Mouse (Mus musculus) stomach, postnatal 0 days (tissue): Measurements from ENCODE around the gene Mpp2. TPM values are rescaled to one million over a fixed set of nuclear protein-coding genes. Genes with fewer than 3 reads are reported as not detected.

Experiments used
- ATAC-seq: fragments of 200-750 bp; cut with Nextera tagmentation; 2 replicates; pipeline ENCODE4 v1.8.0; 2017; ENCODE audit not compliant: low FRiP score, low TSS enrichment
- DNase-seq: peaks from one replicate; pipeline ENCODE4 v3.0.0-alpha.2; 2016; ENCODE audit warnings: low spot score
- H3K27ac ChIP-seq: fragments of 300-500 bp; sonication (generic); replicated peaks from 2 replicates; pipeline ENCODE4 v1.5.1; 2014; ENCODE audit warnings: mild to moderate bottlenecking, control low read depth
- H3K27me3 ChIP-seq: fragments of 300-500 bp; sonication (generic); 2 replicates; pipeline ENCODE4 v1.6.1; 2014; ENCODE audit warnings: low read length; ENCODE audit not compliant: control insufficient read depth, insufficient read depth
- H3K36me3 ChIP-seq: fragments of 300-500 bp; sonication (generic); 2 replicates; pipeline ENCODE4 v1.6.1; 2014; ENCODE audit warnings: low read length, mixed read lengths; ENCODE audit not compliant: control insufficient read depth, insufficient read depth
- H3K4me1 ChIP-seq: fragments of 300-500 bp; sonication (generic); replicated peaks from 2 replicates; pipeline ENCODE4 v1.6.1; 2014; ENCODE audit warnings: antibody characterized with exemption; ENCODE audit not compliant: control insufficient read depth, insufficient read depth
- H3K4me2 ChIP-seq: fragments of 300-500 bp; sonication (generic); replicated peaks from 2 replicates; pipeline ENCODE4 v1.6.1; 2014; ENCODE audit warnings: low read depth, mild to moderate bottlenecking, control low read depth, moderate library complexity
- H3K4me3 ChIP-seq: fragments of 300-500 bp; sonication (generic); 2 replicates; pipeline ENCODE4 v1.5.1; 2014; ENCODE audit warnings: low read depth, low read length, control low read depth
- H3K9ac ChIP-seq: fragments of 300-500 bp; sonication (generic); 2 replicates; pipeline ENCODE4 v1.6.1; 2014; ENCODE audit warnings: mild to moderate bottlenecking, low read length, control low read depth, mixed read lengths
- H3K9me3 ChIP-seq: fragments of 300-500 bp; sonication (generic); 2 replicates; pipeline ENCODE4 v1.6.1; 2016; ENCODE audit warnings: low read length; ENCODE audit not compliant: control insufficient read depth
- CTCF ChIP-seq: IDR thresholded peaks from 2 replicates; pipeline ENCODE4 v1.5.1; 2016; ENCODE audit warnings: antibody characterized with exemption, low read depth, mild to moderate bottlenecking, moderate library complexity
- EP300 ChIP-seq: optimal IDR thresholded peaks from 2 replicates; pipeline ENCODE3; 2016; ENCODE audit warnings: antibody characterized with exemption
- WGBS: fragments of 180-500 bp; shearing (Covaris S2); extraction: QIAGEN DNeasy Blood & Tissue Kit; methylation state at CpG from one replicate; pipeline ENCODE4 v1.1.7; 2014; 5-methylcytosine and 5-hydroxymethylcytosine counted together
- polyA plus RNA-seq: library from polyadenylated mRNA; unstranded; fragments of >200 nt; fragmentation: Nextera tagmentation; extraction: Ambion mirVana; gene quantifications from 2 replicates; pipeline ENCODE4 v1.2.1, GENCODE M21; 2015

Mpp2 gene
- polyA plus RNA-seq, 1 experiment from 2014 or later = 2.8 TPM

DNA sequence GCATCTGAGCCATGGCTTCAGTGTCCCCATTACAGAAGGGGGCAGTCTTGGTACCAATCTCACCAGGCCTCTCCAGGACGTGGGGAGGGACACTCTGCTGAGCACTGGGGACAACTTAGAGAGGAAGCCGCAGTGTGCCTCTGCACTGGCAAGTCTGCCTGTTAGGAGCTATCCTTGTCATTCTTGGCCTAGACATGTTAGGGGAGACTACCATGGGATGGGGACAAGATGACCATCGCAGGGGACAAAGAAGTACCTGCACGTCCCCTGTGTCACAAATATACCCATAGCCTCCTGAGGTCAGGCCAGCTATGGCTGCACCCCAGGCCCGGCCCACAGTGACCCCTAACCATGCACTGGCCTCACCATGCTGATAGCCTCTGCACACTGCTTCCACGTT is 44.9 kb downstream of the Mpp2 start:
- Histone ChIP-seq H3K9ac (no peak overlapping the region), H3K4me1 (no peaks in the 10 kb centered on the region), H3K9me3 (no peaks in the 10 kb centered on the region), H3K36me3 (no peaks in the 10 kb centered on the region), H3K4me3 (no peak overlapping the region), H3K27me3 (no peaks in the 10 kb centered on the region), H3K27ac (no peak overlapping the region), H3K4me2 (no peak overlapping the region)
- no peak for ATAC-seq
- TF ChIP-seq CTCF (no peak), EP300 (no peak)
- 87% methylated on average over 6 of the region's 6 CpGs for WGBS
- DNase-seq = no peak

DNA sequence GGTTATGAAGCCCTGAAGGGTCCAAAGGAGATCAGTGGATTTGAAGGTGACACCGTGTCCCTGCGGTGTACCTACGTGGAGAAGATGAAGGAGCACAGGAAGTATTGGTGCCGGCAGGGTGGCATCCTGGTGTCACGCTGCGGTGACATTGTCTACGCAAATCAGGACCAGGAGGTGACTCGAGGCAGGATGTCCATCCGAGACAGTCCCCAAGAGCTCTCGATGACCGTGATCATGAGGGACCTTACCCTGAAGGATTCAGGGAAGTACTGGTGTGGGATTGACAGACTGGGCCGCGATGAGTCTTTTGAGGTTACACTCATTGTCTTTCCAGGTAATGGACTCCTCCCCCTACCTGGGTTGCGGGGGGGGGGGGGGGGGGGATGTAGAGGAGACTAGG is 45.3 kb downstream of the Mpp2 start:
- Histone ChIP-seq H3K27me3 (no peaks in the 10 kb centered on the region), H3K4me3 (no peak overlapping the region), H3K9ac (no peak overlapping the region), H3K4me2 (no peak overlapping the region), H3K27ac (no peak overlapping the region), H3K4me1 (no peaks in the 10 kb centered on the region), H3K9me3 (no peaks in the 10 kb centered on the region), H3K36me3 (no peaks in the 10 kb centered on the region)
- no peak for ATAC-seq
- TF ChIP-seq EP300 (no peak), CTCF (no peak)
- DNase-seq = no peak
- WGBS = 88% methylated on average over 14 of the region's 14 CpGs

DNA sequence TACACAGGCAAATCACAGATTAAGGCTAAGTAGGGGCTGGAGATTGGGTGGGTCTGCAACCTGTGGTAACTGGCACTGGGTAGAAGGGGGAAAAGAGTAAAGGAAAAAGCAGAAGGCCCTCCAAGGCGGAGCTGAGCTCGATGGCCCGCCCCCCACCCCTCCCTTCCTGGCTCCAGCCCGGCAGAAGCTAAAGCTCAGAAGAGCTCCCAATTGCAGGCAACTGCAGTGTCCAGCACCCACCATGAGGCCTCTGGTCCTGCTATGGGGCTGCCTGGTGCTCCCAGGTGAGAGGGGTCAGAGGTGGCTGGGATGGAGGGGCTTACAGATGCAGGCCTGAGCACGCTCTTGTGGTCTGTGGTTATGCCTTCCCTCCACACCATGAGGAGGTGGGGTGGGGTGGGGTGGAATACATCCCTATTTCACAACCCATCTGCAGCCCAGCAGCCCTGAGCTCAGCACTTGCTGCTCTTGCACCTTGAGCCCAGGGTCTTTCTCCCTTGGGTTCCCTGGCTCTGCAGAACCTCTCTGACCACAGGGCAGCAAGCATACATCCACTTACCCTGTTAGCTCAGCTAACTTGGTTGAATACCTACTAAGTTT is 46.9 kb downstream of the Mpp2 start, which contains the start of gene Cd300lg:
Gene Cd300lg (plus strand): TSS at position 160 of the 600 bp plus-strand sequence.
- DNase-seq (no peak), ATAC-seq (no peak)
- H3K9ac ChIP-seq = no peak within 1 kb of the TSS
- H3K4me2 ChIP-seq = no peak within 1 kb of the TSS
- WGBS = 64% methylated on average over 5 of the region's 5 CpGs
- H3K36me3 ChIP-seq = no peaks in the 10 kb centered on the region
- no peak within 1 kb of the TSS for H3K4me3 ChIP-seq
- TF ChIP-seq CTCF = no peak
- no peak for TF ChIP-seq EP300
- H3K4me1 ChIP-seq = no peaks in the 10 kb centered on the region
- no peak within 1 kb of the TSS for H3K27ac ChIP-seq
- H3K9me3 ChIP-seq = no peaks in the 10 kb centered on the region
- H3K27me3 ChIP-seq = no peaks in the 10 kb centered on the region

DNA sequence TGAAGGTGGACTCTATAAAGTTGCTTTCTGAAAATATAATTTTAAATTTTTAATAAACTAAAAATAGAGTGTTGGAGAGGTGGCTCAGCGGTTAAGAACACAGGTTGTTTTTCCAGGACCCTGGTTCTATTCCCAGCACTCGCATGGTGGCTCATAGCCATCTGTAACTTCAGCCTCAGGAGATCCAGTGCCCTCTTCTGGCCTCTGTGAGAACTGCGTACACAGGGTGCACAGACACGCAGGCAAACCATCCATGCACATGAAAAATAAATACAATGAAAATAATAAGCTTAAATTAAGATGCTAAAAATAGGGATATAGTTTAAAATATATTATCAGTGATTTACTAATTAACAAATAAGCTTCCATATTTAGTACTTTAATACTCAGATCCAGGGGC is 47.7 kb downstream of the Mpp2 start:
- DNase-seq = no peak
- H3K9ac ChIP-seq = no peak overlapping the region
- no peaks in the 10 kb centered on the region for H3K4me1 ChIP-seq
- H3K4me3 ChIP-seq = no peak overlapping the region
- WGBS = 68% methylated on average over 4 of the region's 4 CpGs
- H3K9me3 ChIP-seq = no peaks in the 10 kb centered on the region
- H3K27me3 ChIP-seq = no peaks in the 10 kb centered on the region
- no peaks in the 10 kb centered on the region for H3K36me3 ChIP-seq
- TF ChIP-seq CTCF (no peak), EP300 (no peak)
- ATAC-seq = no peak
- H3K4me2 ChIP-seq = no peak overlapping the region
- no peak overlapping the region for H3K27ac ChIP-seq

DNA sequence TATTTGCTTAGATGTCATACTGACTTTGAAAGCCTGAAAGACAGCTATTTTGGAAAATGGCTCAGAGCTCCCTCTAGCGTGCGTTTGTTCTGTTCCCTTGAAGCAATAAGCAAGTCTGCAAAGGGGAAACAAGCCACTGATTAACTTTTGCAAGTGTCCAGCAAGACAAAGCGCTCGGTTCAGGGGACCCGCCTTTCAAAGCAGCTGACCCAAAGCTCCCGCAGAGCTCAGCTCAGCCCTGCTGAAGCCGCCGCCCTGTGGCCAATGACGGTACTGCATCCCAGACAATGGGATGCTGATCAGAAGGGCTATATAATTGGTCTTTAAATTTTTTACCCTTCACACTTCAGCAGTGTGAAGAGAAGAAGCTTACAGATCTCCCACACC is 48.2 kb downstream of the Mpp2 start:
- no peaks in the 10 kb centered on the region for H3K36me3 ChIP-seq
- no peak overlapping the region for H3K4me2 ChIP-seq
- no peak for TF ChIP-seq EP300
- peak; percentile 91 for TF ChIP-seq CTCF
- H3K9ac ChIP-seq = no peak overlapping the region
- H3K4me3 ChIP-seq = no peak overlapping the region
- H3K27ac ChIP-seq = no peak overlapping the region
- H3K9me3 ChIP-seq = no peaks in the 10 kb centered on the region
- no peaks in the 10 kb centered on the region for H3K4me1 ChIP-seq
- DNase-seq (peak; percentile 92), ATAC-seq (peak; percentile 91)
- under 1% methylated on average over 9 of the region's 9 CpGs for WGBS
- no peaks in the 10 kb centered on the region for H3K27me3 ChIP-seq

DNA sequence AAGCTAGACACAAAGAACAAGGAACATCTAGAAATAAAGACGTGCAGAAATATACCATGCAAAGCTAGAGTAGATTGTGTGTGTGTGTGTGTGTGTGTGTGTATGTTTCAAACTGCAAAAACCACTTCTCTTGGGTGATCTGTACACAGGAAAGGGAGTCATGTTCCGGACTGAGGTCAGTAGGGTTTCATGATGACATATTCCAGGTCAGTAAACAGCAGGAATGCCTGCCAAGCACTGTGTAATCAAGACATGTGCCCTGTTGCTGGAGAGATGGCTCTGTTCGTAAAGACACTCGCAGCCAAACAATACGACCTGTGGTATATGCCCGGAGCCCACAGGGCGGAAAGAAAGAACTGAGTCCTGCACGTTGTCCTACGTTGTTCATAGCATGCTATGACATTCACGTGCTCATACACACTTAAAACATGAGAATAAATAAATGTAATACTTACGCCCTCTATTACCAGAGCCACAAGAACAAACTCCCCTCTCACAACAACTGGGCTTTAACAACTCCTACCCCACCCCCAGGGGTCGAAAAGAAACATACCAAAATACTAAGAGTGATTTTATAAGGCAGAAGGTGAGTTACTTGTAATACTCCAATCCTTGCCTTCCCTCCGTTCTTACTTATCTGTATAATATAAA is 48.7 kb downstream of the Mpp2 start:
- 47% methylated on average over 13 of the region's 13 CpGs for WGBS
- no peaks in the 10 kb centered on the region for H3K4me1 ChIP-seq
- H3K4me3 ChIP-seq = no peak overlapping the region
- TF ChIP-seq CTCF (no peak), EP300 (no peak)
- H3K27me3 ChIP-seq = no peaks in the 10 kb centered on the region
- no peak overlapping the region for H3K27ac ChIP-seq
- no peak for DNase-seq
- no peaks in the 10 kb centered on the region for H3K36me3 ChIP-seq
- no peak overlapping the region for H3K9ac ChIP-seq
- no peak overlapping the region for H3K4me2 ChIP-seq
- no peaks in the 10 kb centered on the region for H3K9me3 ChIP-seq
- ATAC-seq = no peak
